Mouse (Mus musculus): ENCODE results near the gene Ankrd66.

- TF ChIP-seq CTCF (IDR thresholded peaks at IDR 0.05; ENCODE audit: borderline replicate concordance, insufficient read depth, low read length) (no peak), POLR2A (IDR thresholded peaks at IDR 0.05; ENCODE audit: low read depth, low read length) (no peak)
Measured at GRCm38 (mm10) chr17:43538767-43539166, 4.7 kb downstream of the Ankrd66 start.
